8 mouse cellular contexts compared by ENCODE assay signal in the genomic region with DNA sequence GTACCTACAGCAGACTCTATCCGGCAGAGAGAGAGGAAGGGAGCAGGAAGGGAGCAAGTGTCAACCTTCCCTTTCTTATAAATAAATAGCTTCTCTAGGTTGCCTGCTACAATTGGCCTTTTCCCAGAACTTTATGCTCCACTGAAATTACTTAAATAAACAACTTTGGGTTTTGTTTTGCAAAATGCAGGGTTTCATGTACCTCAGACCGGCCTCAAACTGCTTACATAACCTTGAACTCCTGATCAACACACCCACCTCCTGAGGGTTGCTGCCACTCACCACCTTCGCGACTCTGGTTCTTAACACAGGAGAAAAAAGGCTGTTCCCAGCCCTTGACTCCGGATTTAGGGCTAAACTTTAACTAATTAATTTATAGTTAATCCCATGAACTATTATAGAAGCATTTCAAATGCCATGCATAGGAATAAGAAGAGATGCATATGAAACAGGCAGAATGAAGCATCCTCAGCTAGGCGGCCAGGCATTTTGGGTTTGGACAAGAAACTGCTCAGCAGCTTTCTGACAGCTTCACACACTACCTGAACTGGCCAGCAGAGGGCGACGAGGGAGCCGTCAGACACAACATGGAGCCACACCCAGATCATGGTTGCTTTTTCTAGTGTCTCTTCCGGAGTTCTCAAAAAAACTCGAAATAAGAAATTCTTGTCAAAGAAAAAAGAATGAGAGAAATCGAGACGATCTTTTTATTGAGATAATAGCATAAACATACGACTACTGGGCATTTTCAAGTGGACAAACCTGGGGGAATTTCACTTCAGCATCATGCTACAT. TPM values are rescaled to one million over a fixed set of nuclear protein-coding genes. Genes with fewer than 3 reads are reported as not detected.
A peak's percentile ranks its signal among the peaks of the same experiment; 100 is the strongest.
DNase-seq lines count a peak whose midpoint lies in the region; ATAC-seq and TF ChIP-seq lines count a peak whose summit lies in the region.

No protein-coding gene starts in this region.

- in situ Hi-C loops in ES-E14 (cut with MboI; ENCODE audit: low sequenced_read_pairs in 2 of 2, unreplicated experiment in 2 of 2) = no loop called here

- peak; percentile 95 for TF ChIP-seq CTCF in lung, postnatal 0 days (IDR thresholded peaks at IDR 0.05)
- peak; percentile 70; the same call in 1 of the 2 replicates for TF ChIP-seq CTCF in thymus, adult 2 months (IDR thresholded peaks at IDR 0.05; ENCODE audit: borderline replicate concordance, control insufficient read depth, extremely low read depth, insufficient read depth, low read length, poor library complexity)

- TF ChIP-seq POLR2A in thymus, adult 2 months (IDR thresholded peaks at IDR 0.05; ENCODE audit: control insufficient read depth, extremely low read depth, insufficient read depth, low read length, poor library complexity) = no peak

- no peak overlapping the region for H3K4me2 ChIP-seq in forebrain, embryonic 16.5 days (ENCODE audit: low read length)
- no peak overlapping the region for H3K4me2 ChIP-seq in lung, postnatal 0 days (replicated peaks; ENCODE audit: low read depth, low read length)

- no peak overlapping the region for H3K9ac ChIP-seq in ES-E14 (ENCODE audit: insufficient read depth, low read depth, low read length, poor library complexity, severe bottlenecking)
- H3K9ac ChIP-seq in forebrain, embryonic 16.5 days (replicated peaks; ENCODE audit: low read depth, low read length) = 0 out of 2 replicates have a peak overlapping the region, but pooled peaks have one; percentile 20
- no peak overlapping the region for H3K9ac ChIP-seq in lung, postnatal 0 days (replicated peaks; ENCODE audit: low read depth)

- peaks cover 0 to 18% of the 10 kb centered on the region in 2 experiments; a peak in 3 of 4 replicates for H3K4me1 ChIP-seq in ES-E14 (ENCODE audit: control insufficient read depth in 2 of 2, insufficient read depth in 2 of 2, low read length in 2 of 2, poor library complexity in 1 of 2)
- peaks cover 27% of the 10 kb centered on the region for H3K4me1 ChIP-seq in forebrain, embryonic 16.5 days (replicated peaks; ENCODE audit: control insufficient read depth, insufficient read depth, low read length)
- peaks cover 15% of the 10 kb centered on the region; the same call in 1 of the 2 replicates for H3K4me1 ChIP-seq in lung, postnatal 0 days (ENCODE audit: insufficient read depth, low read depth, low read length)
- peaks cover 52% of the 10 kb centered on the region for H3K4me1 ChIP-seq in thymus, adult 2 months (replicated peaks; ENCODE audit: control insufficient read depth, insufficient read depth, low read length)

- WGBS in forebrain, embryonic 16.5 days = 55% methylated on average over 14 of the region's 14 CpGs
- 38% methylated on average over 14 of the region's 14 CpGs for WGBS in lung, postnatal 0 days
- WGBS in thymus, adult 2 months = 64% methylated on average over 14 of the region's 14 CpGs

- H3K9me3 ChIP-seq in ES-E14 (ENCODE audit: control insufficient read depth, insufficient read depth, low read depth, low read length) = no peaks in the 10 kb centered on the region
- no peaks in the 10 kb centered on the region for H3K9me3 ChIP-seq in forebrain, embryonic 16.5 days (ENCODE audit: control insufficient read depth, low read length)
- H3K9me3 ChIP-seq in lung, postnatal 0 days (ENCODE audit: low read length) = no peaks in the 10 kb centered on the region

- no peak for DNase-seq in ES-E14 (ENCODE audit: low read depth, low spot score)
- peak; percentile 78 for DNase-seq in cerebellum, adult 11-12 months
- peak; percentile 82 to 90 for DNase-seq in heart, postnatal 36 days
- peak; percentile 91 to 95 for DNase-seq in layer of hippocampus, postnatal 10 days (ENCODE audit: low spot score in 2 of 2)
- DNase-seq in lung, postnatal 0 days (ENCODE audit: low spot score) = peak; percentile 93
- DNase-seq in ovary, postnatal 10 days (ENCODE audit: low spot score) = peak; percentile 66
- peak; percentile 82 for DNase-seq in thymus, adult 2 months

- peaks cover 5% of the 10 kb centered on the region; the same call in 1 of the 2 replicates for H3K36me3 ChIP-seq in ES-E14 (ENCODE audit: control insufficient read depth, insufficient read depth, low read length, poor library complexity, severe bottlenecking)
- no peaks in the 10 kb centered on the region for H3K36me3 ChIP-seq in forebrain, embryonic 16.5 days (ENCODE audit: control insufficient read depth, insufficient read depth)
- no peaks in the 10 kb centered on the region for H3K36me3 ChIP-seq in lung, postnatal 0 days (ENCODE audit: insufficient read depth, low read length)
- no peaks in the 10 kb centered on the region for H3K36me3 ChIP-seq in thymus, adult 2 months (ENCODE audit: control insufficient read depth, insufficient read depth, low read length)

- peak overlapping the region; percentile 100; the same call in 1 of the 2 replicates for H3K27ac ChIP-seq in ES-E14 (ENCODE audit: insufficient read depth, low read depth, low read length, poor library complexity, severe bottlenecking)
- H3K27ac ChIP-seq in forebrain, embryonic 16.5 days (ENCODE audit: low read length) = peak overlapping the region; percentile 97
- peak overlapping the region; percentile 93 for H3K27ac ChIP-seq in lung, postnatal 0 days (ENCODE audit: low read length)
- peak overlapping the region; percentile 97 for H3K27ac ChIP-seq in thymus, adult 2 months (ENCODE audit: control insufficient read depth, insufficient read depth, low read length)

- no peak for ATAC-seq in forebrain, embryonic 16.5 days
- ATAC-seq in lung, postnatal 0 days = no peak

- intact Hi-C loops in heart, postnatal 36 days (cut with DNase I) = loop anchor here (1.0 to 5.0 kb wide), 3 partner anchors 51 to 88 kb away; no protein-coding TSS in a partner anchor

- TF ChIP-seq EP300 in lung, postnatal 0 days (IDR thresholded peaks at IDR 0.05) = 0 out of 2 replicates have a peak, but pooled peaks have one; percentile 54

- H3K4me3 ChIP-seq in ES-E14 (ENCODE audit: insufficient read depth in 1 of 2, low read depth in 1 of 2, low read length in 2 of 2, poor library complexity in 1 of 2, severe bottlenecking in 1 of 2) = no peak overlapping the region
- no peak overlapping the region for H3K4me3 ChIP-seq in forebrain, embryonic 16.5 days (replicated peaks; ENCODE audit: low read length)
- H3K4me3 ChIP-seq in lung, postnatal 0 days (ENCODE audit: low read depth, low read length) = no peak overlapping the region
- no peak overlapping the region for H3K4me3 ChIP-seq in thymus, adult 2 months (ENCODE audit: control insufficient read depth, insufficient read depth, low read length)

- H3K27me3 ChIP-seq in forebrain, embryonic 16.5 days (replicated peaks; ENCODE audit: control insufficient read depth, insufficient read depth, low read length) = no peaks in the 10 kb centered on the region
- no peaks in the 10 kb centered on the region for H3K27me3 ChIP-seq in lung, postnatal 0 days (replicated peaks; ENCODE audit: insufficient read depth, low read length)
- H3K27me3 ChIP-seq in thymus, adult 2 months (ENCODE audit: control insufficient read depth, insufficient read depth, low read length) = no peaks in the 10 kb centered on the region

TF ChIP-seq in ES-E14, 5 proteins besides CTCF, POLR2A, EP300 and RAD21:
- TF ChIP-seq CHD2 (IDR thresholded peaks at IDR 0.05; ENCODE audit: low read depth, low read length) (no peak), ZNF384 (IDR thresholded peaks at IDR 0.05; ENCODE audit: low read depth, low read length) (no peak), ZC3H11A (IDR thresholded peaks at IDR 0.05; ENCODE audit: borderline replicate concordance, low read depth, low read length) (no peak), HCFC1 (IDR thresholded peaks at IDR 0.05; ENCODE audit: borderline replicate concordance, insufficient read depth, low read length) (no peak), MAFK (IDR thresholded peaks at IDR 0.05; ENCODE audit: insufficient read depth, low read depth, low read length) (no peak)
TF ChIP-seq in ES-E14: peak in this region for 0.

RNA-seq across cellular contexts. Expression of a gene that starts 38.8 kb away (rescaled TPM):
- 26.8 and 35.9 TPM in 2 replicates for total RNA-seq in ES-E14 (2012; rRNA removed)
- 49.2 and 50.9 TPM in 2 replicates for polyA plus RNA-seq in forebrain, embryonic 16.5 days (2015; fragmentation: Nextera tagmentation; extraction: Ambion mirVana)
- total RNA-seq in heart, postnatal 36 days (2021) = 10 to 100 TPM; 78.1 to 88.5 TPM
- total RNA-seq in layer of hippocampus, postnatal 10 days (2021) = 100 to 1,000 TPM; 139 to 148 TPM
- 13.9 and 14.9 TPM in 2 replicates for polyA plus RNA-seq in lung, postnatal 0 days (2015; fragmentation: Nextera tagmentation; extraction: Ambion mirVana)
- polyA plus RNA-seq in thymus, adult 2 months (2012; rRNA removed) = 65.1 and 79.5 TPM in 2 replicates

RNA-seq across cellular contexts. Expression of a gene that starts 51.8 kb away (rescaled TPM):
- total RNA-seq in ES-E14 (2012; rRNA removed) = 0.36 TPM in 1 of 2 replicates, not detected in the other
- polyA plus RNA-seq in forebrain, embryonic 16.5 days (2015; fragmentation: Nextera tagmentation; extraction: Ambion mirVana) = not detected in 2 replicates
- total RNA-seq in heart, postnatal 36 days (2021) = not detected
- total RNA-seq in layer of hippocampus, postnatal 10 days (2021) = not detected
- polyA plus RNA-seq in lung, postnatal 0 days (2015; fragmentation: Nextera tagmentation; extraction: Ambion mirVana) = 0.11 and 0.12 TPM in 2 replicates
- 0.12 and 0.14 TPM in 2 replicates for polyA plus RNA-seq in thymus, adult 2 months (2012; rRNA removed)
